8 mouse cellular contexts compared by ENCODE assay signal in the genomic region with DNA sequence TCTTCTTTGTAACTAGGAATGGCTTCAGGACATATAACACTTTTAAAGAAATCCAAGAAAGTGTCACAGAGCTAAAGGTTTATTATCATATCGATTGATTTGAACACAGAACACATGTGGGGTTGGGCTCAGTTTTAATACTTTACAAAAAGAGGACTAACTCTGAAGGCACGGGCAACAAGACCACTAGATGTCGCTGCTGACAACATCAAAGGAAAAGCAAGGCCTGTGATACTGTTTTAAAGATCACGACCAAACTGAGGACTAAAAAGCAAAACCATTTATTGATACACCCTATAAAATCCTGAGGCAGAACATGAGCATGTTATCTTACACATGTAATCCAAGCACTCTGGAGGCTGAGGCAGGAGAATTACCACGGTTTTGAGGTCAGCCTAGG. TPM values are rescaled to one million over a fixed set of nuclear protein-coding genes. Genes with fewer than 3 reads are reported as not detected.
DNase-seq lines count a peak whose midpoint lies in the region; ATAC-seq and TF ChIP-seq lines count a peak whose summit lies in the region.

No protein-coding gene starts in this region.

- 19% methylated on average over 5 of the region's 5 CpGs for WGBS in kidney, postnatal 0 days
- WGBS in liver, embryonic 11.5 days: 25% methylated on average over 5 of the region's 5 CpGs
- WGBS in neural tube, embryonic 12.5 days: 24% methylated on average over 5 of the region's 5 CpGs

- no peaks in the 10 kb centered on the region for H3K4me1 ChIP-seq in kidney, postnatal 0 days (replicated peaks; ENCODE audit: insufficient read depth, low read length)
- H3K4me1 ChIP-seq in liver, embryonic 11.5 days (replicated peaks; ENCODE audit: control insufficient read depth, insufficient read depth, low read length): peaks cover 3% of the 10 kb centered on the region
- no peaks in the 10 kb centered on the region for H3K4me1 ChIP-seq in neural tube, embryonic 12.5 days

- H3K36me3 ChIP-seq in kidney, postnatal 0 days (ENCODE audit: insufficient read depth, low read length): peaks cover 16% of the 10 kb centered on the region; the same call in 1 of the 2 replicates
- peaks cover 19% of the 10 kb centered on the region for H3K36me3 ChIP-seq in liver, embryonic 11.5 days (ENCODE audit: control insufficient read depth, insufficient read depth, low read length)
- H3K36me3 ChIP-seq in neural tube, embryonic 12.5 days: peaks cover 35% of the 10 kb centered on the region

- H3K4me2 ChIP-seq in kidney, postnatal 0 days (ENCODE audit: low read length): no peak overlapping the region
- no peak overlapping the region for H3K4me2 ChIP-seq in liver, embryonic 11.5 days
- no peak overlapping the region for H3K4me2 ChIP-seq in neural tube, embryonic 12.5 days (replicated peaks)

- ATAC-seq in kidney, postnatal 0 days (replicated peaks; ENCODE audit: low FRiP score, low read depth): no peak
- no peak for ATAC-seq in liver, embryonic 11.5 days (replicated peaks; ENCODE audit: low FRiP score)
- peak; percentile 26 for ATAC-seq in neural tube, embryonic 12.5 days (ENCODE audit: low FRiP score, low read depth)

- H3K27me3 ChIP-seq in kidney, postnatal 0 days (ENCODE audit: insufficient read depth, low read length): no peaks in the 10 kb centered on the region
- H3K27me3 ChIP-seq in liver, embryonic 11.5 days (replicated peaks; ENCODE audit: control insufficient read depth, insufficient read depth, low read length): no peaks in the 10 kb centered on the region
- no peaks in the 10 kb centered on the region for H3K27me3 ChIP-seq in neural tube, embryonic 12.5 days (replicated peaks)

- no peak overlapping the region for H3K9ac ChIP-seq in kidney, postnatal 0 days (ENCODE audit: low read depth, low read length)
- no peak overlapping the region for H3K9ac ChIP-seq in liver, embryonic 11.5 days (ENCODE audit: low read depth, low read length)
- no peak overlapping the region for H3K9ac ChIP-seq in neural tube, embryonic 12.5 days

- H3K9me3 ChIP-seq in kidney, postnatal 0 days (replicated peaks; ENCODE audit: low read length): no peaks in the 10 kb centered on the region
- no peaks in the 10 kb centered on the region for H3K9me3 ChIP-seq in liver, embryonic 11.5 days (ENCODE audit: control insufficient read depth, low read length)
- no peaks in the 10 kb centered on the region for H3K9me3 ChIP-seq in neural tube, embryonic 12.5 days

- H3K27ac ChIP-seq in kidney, postnatal 0 days: no peak overlapping the region
- H3K27ac ChIP-seq in liver, embryonic 11.5 days (ENCODE audit: low read depth, low read length): no peak overlapping the region
- no peak overlapping the region for H3K27ac ChIP-seq in neural tube, embryonic 12.5 days

- H3K4me3 ChIP-seq in kidney, postnatal 0 days (replicated peaks; ENCODE audit: low read depth, low read length): no peak overlapping the region
- no peak overlapping the region for H3K4me3 ChIP-seq in liver, embryonic 11.5 days (ENCODE audit: low read depth, low read length)
- no peak overlapping the region for H3K4me3 ChIP-seq in neural tube, embryonic 12.5 days

- DNase-seq in B cell, adult 2 months: peak; percentile 72 to 78
- DNase-seq in ZHBTc4 (ENCODE audit: low read depth, low spot score): peak; percentile 81
- DNase-seq in cerebellum, postnatal 4 days (ENCODE audit: low spot score in 2 of 2): peak; percentile 49 to 71
- DNase-seq in gastrocnemius, postnatal 10 days: peak; percentile 69
- peak; percentile 83 for DNase-seq in kidney, postnatal 0 days (ENCODE audit: low spot score)
- DNase-seq in liver, embryonic 11.5 days (ENCODE audit: low spot score): peak; percentile 41
- peak; percentile 74 for DNase-seq in thymus, postnatal 14 days

- TF ChIP-seq CTCF in kidney, postnatal 0 days (IDR thresholded peaks at IDR 0.05; ENCODE audit: low read depth): peak; percentile 87

RNA-seq across cellular contexts. Expression of a gene that starts 7.1 kb away (rescaled TPM):
- total RNA-seq in gastrocnemius, postnatal 10 days (2021): 100 to 1,000 TPM; 352 to 358 TPM
- polyA plus RNA-seq in kidney, postnatal 0 days (2015; fragmentation: Nextera tagmentation; extraction: Ambion mirVana): 334 and 356 TPM in 2 replicates
- 307 and 365 TPM in 2 replicates for polyA plus RNA-seq in liver, embryonic 11.5 days (2014; fragmentation: Nextera tagmentation; extraction: Ambion mirVana)
- 168 and 169 TPM in 2 replicates for polyA plus RNA-seq in neural tube, embryonic 12.5 days (2016; fragmentation: Nextera tagmentation; extraction: Ambion mirVana)

RNA-seq across cellular contexts. Expression of a gene that starts 24.7 kb away (rescaled TPM):
- total RNA-seq in gastrocnemius, postnatal 10 days (2021): not detected
- 0.21 TPM in 1 of 2 replicates, not detected in the other for polyA plus RNA-seq in kidney, postnatal 0 days (2015; fragmentation: Nextera tagmentation; extraction: Ambion mirVana)
- polyA plus RNA-seq in liver, embryonic 11.5 days (2014; fragmentation: Nextera tagmentation; extraction: Ambion mirVana): not detected in 2 replicates
- 0.22 and 0.63 TPM in 2 replicates for polyA plus RNA-seq in neural tube, embryonic 12.5 days (2016; fragmentation: Nextera tagmentation; extraction: Ambion mirVana)
